7 mouse cellular contexts compared by ENCODE assay signal in the genomic region with DNA sequence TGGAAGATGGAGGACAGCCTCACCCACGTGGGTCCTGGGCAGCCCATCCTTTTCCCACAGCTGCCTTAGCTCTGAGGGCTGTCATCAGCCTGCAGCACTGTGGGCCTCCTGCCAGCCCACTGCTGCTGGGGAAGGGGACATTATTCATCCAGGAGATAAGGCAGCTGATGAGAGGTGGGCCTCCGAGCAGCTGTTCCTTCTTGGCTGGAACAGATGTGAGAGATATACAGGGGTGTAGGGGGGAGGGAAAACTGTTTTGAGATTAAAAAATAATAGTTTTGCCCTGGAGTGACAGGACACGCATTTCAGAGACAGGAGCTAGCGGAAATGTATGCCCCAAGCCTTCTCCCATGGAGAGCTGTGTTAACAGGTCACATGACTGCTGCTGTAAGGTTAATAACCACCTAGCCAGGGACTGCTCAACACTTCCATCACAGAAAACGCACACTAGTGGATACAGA.
DNase-seq lines count a peak whose midpoint lies in the region; ATAC-seq and TF ChIP-seq lines count a peak whose summit lies in the region.

No protein-coding gene starts in this region.

- peak; percentile 42 for ATAC-seq in common myeloid progenitor, adult 5-6 weeks (replicated peaks; ENCODE audit: low read depth, poor library complexity, severe bottlenecking)
- peak; percentile 70 for ATAC-seq in hindbrain, embryonic 15.5 days (ENCODE audit: low FRiP score, low read depth)
- peak; percentile 65; the same call in 1 of the 2 replicates for ATAC-seq in liver, embryonic 16.5 days (ENCODE audit: low read depth)

- no peak overlapping the region for H3K4me2 ChIP-seq in hindbrain, embryonic 15.5 days
- no peak overlapping the region for H3K4me2 ChIP-seq in liver, embryonic 16.5 days (ENCODE audit: low read depth, low read length)

- DNase-seq in NIH3T3 (ENCODE audit: low read depth): peak; percentile 84
- DNase-seq in spleen, postnatal 4 days (ENCODE audit: low spot score in 2 of 2): no peak
- DNase-seq in gastrocnemius, postnatal 14 days: no peak
- DNase-seq in thymus, adult 2 months: no peak

- 46% methylated on average over 5 of the region's 5 CpGs for WGBS in hindbrain, embryonic 15.5 days
- 39% methylated on average over 5 of the region's 5 CpGs for WGBS in liver, embryonic 16.5 days (ENCODE audit: insufficient replicate concordance)
- WGBS in thymus, adult 2 months: 57% methylated on average over 5 of the region's 5 CpGs

- no peak for TF ChIP-seq POLR2A in thymus, adult 2 months (IDR thresholded peaks at IDR 0.05; ENCODE audit: control insufficient read depth, extremely low read depth, insufficient read depth, low read length, poor library complexity)

- H3K27ac ChIP-seq in hindbrain, embryonic 15.5 days (replicated peaks): no peak overlapping the region; the same call in 1 of the 2 replicates
- H3K27ac ChIP-seq in liver, embryonic 16.5 days (ENCODE audit: low read length): no peak overlapping the region
- H3K27ac ChIP-seq in thymus, adult 2 months (ENCODE audit: control insufficient read depth, insufficient read depth, low read length): no peak overlapping the region

- peaks cover 9% of the 10 kb centered on the region for H3K4me1 ChIP-seq in hindbrain, embryonic 15.5 days (replicated peaks)
- H3K4me1 ChIP-seq in liver, embryonic 16.5 days (ENCODE audit: control insufficient read depth, low read depth, low read length): peaks cover 7% of the 10 kb centered on the region
- H3K4me1 ChIP-seq in thymus, adult 2 months (replicated peaks; ENCODE audit: control insufficient read depth, insufficient read depth, low read length): peaks cover 5% of the 10 kb centered on the region

- intact Hi-C loops in gastrocnemius, postnatal 14 days (cut with DNase I; ENCODE audit: low total_unique reads): no loop called here

- no peak overlapping the region for H3K4me3 ChIP-seq in hindbrain, embryonic 15.5 days
- H3K4me3 ChIP-seq in liver, embryonic 16.5 days (ENCODE audit: low read depth, low read length): no peak overlapping the region
- H3K4me3 ChIP-seq in thymus, adult 2 months (ENCODE audit: control insufficient read depth, insufficient read depth, low read length): no peak overlapping the region

- no peak for TF ChIP-seq CTCF in thymus, adult 2 months (IDR thresholded peaks at IDR 0.05; ENCODE audit: borderline replicate concordance, control insufficient read depth, extremely low read depth, insufficient read depth, low read length, poor library complexity)

- no peaks in the 10 kb centered on the region for H3K27me3 ChIP-seq in hindbrain, embryonic 15.5 days
- H3K27me3 ChIP-seq in liver, embryonic 16.5 days (ENCODE audit: control insufficient read depth, insufficient read depth, low read depth, low read length): no peaks in the 10 kb centered on the region
- H3K27me3 ChIP-seq in thymus, adult 2 months (ENCODE audit: control insufficient read depth, insufficient read depth, low read length): no peaks in the 10 kb centered on the region

- H3K9ac ChIP-seq in hindbrain, embryonic 15.5 days: no peak overlapping the region
- H3K9ac ChIP-seq in liver, embryonic 16.5 days (ENCODE audit: low read depth, low read length): no peak overlapping the region

- H3K36me3 ChIP-seq in hindbrain, embryonic 15.5 days: no peaks in the 10 kb centered on the region
- no peaks in the 10 kb centered on the region for H3K36me3 ChIP-seq in liver, embryonic 16.5 days (ENCODE audit: control insufficient read depth, insufficient read depth)
- no peaks in the 10 kb centered on the region for H3K36me3 ChIP-seq in thymus, adult 2 months (ENCODE audit: control insufficient read depth, insufficient read depth, low read length)

- no peaks in the 10 kb centered on the region for H3K9me3 ChIP-seq in hindbrain, embryonic 15.5 days
- H3K9me3 ChIP-seq in liver, embryonic 16.5 days (replicated peaks; ENCODE audit: control insufficient read depth, low read length): no peaks in the 10 kb centered on the region
